Mouse (Mus musculus): ENCODE results near the gene Sdr16c6.

Gene Sdr16c6

DNA sequence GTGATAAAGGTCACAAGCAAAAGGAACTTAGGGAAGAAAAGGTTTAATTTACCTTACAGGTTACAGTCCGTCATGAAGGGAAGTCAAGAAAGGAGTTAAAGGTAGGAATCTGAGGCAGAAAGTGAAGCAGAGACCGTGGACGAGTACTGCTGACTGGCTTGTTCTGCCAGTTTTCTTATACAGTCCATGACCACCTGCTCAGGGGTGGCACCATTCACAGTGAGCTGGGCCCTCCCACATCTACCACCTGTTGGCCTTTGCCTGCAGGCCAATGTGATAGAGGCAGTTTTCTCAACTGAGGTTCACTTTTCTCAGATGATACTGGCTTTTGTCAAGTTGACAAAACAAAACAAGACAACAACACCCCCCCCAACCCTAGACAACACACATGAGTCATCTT, at the start of gene Sdr16c6:
Gene Sdr16c6 (minus strand): TSS at position 151 of the 400 bp plus-strand sequence.
- no peak for DNase-seq (ENCODE audit: low spot score in 2 of 2)

DNA sequence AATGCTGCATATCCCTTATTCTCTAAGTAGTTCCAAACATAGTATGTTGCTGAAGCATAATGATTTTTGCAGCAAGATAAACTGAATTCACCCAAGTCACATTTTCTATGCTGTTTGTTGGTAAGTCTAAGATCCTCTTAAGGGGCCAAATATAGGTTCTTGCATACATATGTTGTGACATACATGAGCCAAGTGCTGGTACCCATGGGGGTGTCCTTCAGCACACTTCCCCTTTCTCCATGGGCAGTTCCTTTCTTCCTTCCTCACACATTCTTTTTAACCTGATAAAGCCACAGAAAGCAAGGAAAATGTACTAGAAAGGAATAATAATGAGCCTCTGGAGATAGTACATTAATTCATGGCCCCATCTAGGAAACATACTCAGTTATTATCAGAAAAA, 2.9 kb upstream of the Sdr16c6 start:
- no peak for DNase-seq (ENCODE audit: low spot score in 2 of 2)

DNA sequence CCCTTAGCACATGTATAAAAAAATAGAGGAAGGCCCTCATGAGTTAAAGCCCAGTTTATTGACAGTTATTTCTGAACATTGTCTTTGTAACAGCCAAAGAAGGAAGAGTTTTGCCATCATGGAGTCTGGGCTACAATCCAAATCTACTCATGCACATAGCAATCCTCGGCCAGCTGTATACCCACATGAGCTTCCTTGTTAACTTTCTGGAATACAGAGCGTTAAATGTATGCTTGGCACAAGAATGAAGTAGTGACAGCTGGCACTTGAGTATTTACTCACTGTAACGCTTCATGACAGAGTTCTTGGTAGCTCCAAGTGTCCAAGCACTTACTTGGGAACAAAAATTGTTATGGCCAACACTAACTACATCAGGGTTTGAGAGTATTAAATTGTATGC, 1.8 kb upstream of the Sdr16c6 start:
- no peak for DNase-seq (ENCODE audit: low spot score in 2 of 2)

DNA sequence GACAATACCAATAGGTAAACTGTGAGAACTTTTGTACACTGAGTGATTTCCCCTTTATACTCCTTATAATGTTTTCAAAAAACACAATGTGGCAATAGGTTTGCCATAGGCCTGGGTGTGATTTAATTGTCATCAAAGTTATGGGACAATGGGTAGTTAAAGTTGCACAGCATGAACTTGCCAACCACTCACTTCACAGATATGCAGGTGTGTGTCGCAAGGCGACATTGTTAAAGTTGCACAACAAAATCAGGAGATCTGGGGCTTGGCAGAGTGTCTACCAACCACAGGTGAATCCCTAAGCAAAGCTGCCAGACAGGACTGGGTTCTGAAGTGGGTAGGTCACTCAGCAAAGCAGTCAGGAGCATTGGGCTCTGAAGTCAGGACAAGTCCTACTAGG, 1.3 kb downstream of the Sdr16c6 start:
- no peak for DNase-seq (ENCODE audit: low spot score in 2 of 2)

All from spleen, postnatal 4 days (tissue).